30 mouse cellular contexts compared by ENCODE assay signal in genomic region chr1:156812716-156813115, GRCm38 (mm10). TPM values are rescaled to one million over a fixed set of nuclear protein-coding genes. Genes with fewer than 3 reads are reported as not detected.
A peak's percentile ranks its signal among the peaks of the same experiment; 100 is the strongest.
DNase-seq lines count a peak whose midpoint lies in the region; ATAC-seq and TF ChIP-seq lines count a peak whose summit lies in the region.
"Had no signal": no experiment of that assay in that cellular context is flagged by ENCODE, and none has a peak within 500 bp of the region (broad histone marks: within the 10 kb centered on the region; RNA-seq: fewer than 3 reads in every experiment).

No protein-coding gene starts in this region.

- no peak for TF ChIP-seq CTCF in heart, adult 2 months (IDR thresholded peaks at IDR 0.05)
- no peak for TF ChIP-seq CTCF in lung, postnatal 0 days (IDR thresholded peaks at IDR 0.05)

- no peaks in the 10 kb centered on the region for H3K27me3 ChIP-seq in heart, adult 2 months (ENCODE audit: control insufficient read depth, insufficient read depth, low read length)
- no peaks in the 10 kb centered on the region for H3K27me3 ChIP-seq in intestine, embryonic 14.5 days (replicated peaks; ENCODE audit: control insufficient read depth, insufficient read depth, low read length)
- H3K27me3 ChIP-seq in intestine, embryonic 16.5 days (replicated peaks; ENCODE audit: control insufficient read depth, insufficient read depth, low read length): no peaks in the 10 kb centered on the region
- no peaks in the 10 kb centered on the region for H3K27me3 ChIP-seq in lung, postnatal 0 days (replicated peaks; ENCODE audit: insufficient read depth, low read length)
- H3K27me3 ChIP-seq: CH12.LX; embryonic facial prominence, embryonic 15.5 days; heart, embryonic 13.5 days; hindbrain, embryonic 12.5 days; intestine, embryonic 15.5 days; Patski had no signal

- TF ChIP-seq POLR2A in heart, adult 2 months (IDR thresholded peaks at IDR 0.05; ENCODE audit: insufficient read depth, low read depth, low read length): no peak

- no peak overlapping the region for H3K9ac ChIP-seq in heart, adult 2 months (ENCODE audit: low read depth, low read length)
- H3K9ac ChIP-seq in intestine, embryonic 14.5 days (ENCODE audit: low read length): no peak overlapping the region
- H3K9ac ChIP-seq in intestine, embryonic 16.5 days (ENCODE audit: low read depth, low read length): no peak overlapping the region
- H3K9ac ChIP-seq in lung, postnatal 0 days (replicated peaks; ENCODE audit: low read depth): no peak overlapping the region
- H3K9ac ChIP-seq: embryonic facial prominence, embryonic 15.5 days; forebrain, postnatal 0 days; heart, embryonic 13.5 days; hindbrain, embryonic 12.5 days; intestine, embryonic 15.5 days had no signal

- no peaks in the 10 kb centered on the region for H3K36me3 ChIP-seq in heart, adult 2 months (ENCODE audit: control insufficient read depth, insufficient read depth, low read length)
- peaks cover 22% of the 10 kb centered on the region for H3K36me3 ChIP-seq in intestine, embryonic 14.5 days (ENCODE audit: control insufficient read depth, insufficient read depth, low read length)
- peaks cover 2% of the 10 kb centered on the region; the same call in 1 of the 2 replicates for H3K36me3 ChIP-seq in intestine, embryonic 16.5 days (ENCODE audit: control insufficient read depth, insufficient read depth, low read length)
- H3K36me3 ChIP-seq in lung, postnatal 0 days (ENCODE audit: insufficient read depth, low read length): no peaks in the 10 kb centered on the region; the same call in 1 of the 2 replicates
- H3K36me3 ChIP-seq: intestine, embryonic 15.5 days had no signal

- no peaks in the 10 kb centered on the region for H3K9me3 ChIP-seq in intestine, embryonic 14.5 days (ENCODE audit: control insufficient read depth, low read length)
- H3K9me3 ChIP-seq in intestine, embryonic 16.5 days (ENCODE audit: control insufficient read depth, low read length): no peaks in the 10 kb centered on the region
- no peaks in the 10 kb centered on the region for H3K9me3 ChIP-seq in lung, postnatal 0 days (ENCODE audit: low read length)
- H3K9me3 ChIP-seq: embryonic facial prominence, embryonic 15.5 days; G1E; heart, embryonic 10.5 days; heart, embryonic 13.5 days; hindbrain, embryonic 12.5 days; intestine, embryonic 15.5 days had no signal

- no peak overlapping the region for H3K4me2 ChIP-seq in intestine, embryonic 14.5 days (ENCODE audit: low read length)
- H3K4me2 ChIP-seq in intestine, embryonic 16.5 days (ENCODE audit: low read depth, low read length): no peak overlapping the region
- H3K4me2 ChIP-seq in lung, postnatal 0 days (replicated peaks; ENCODE audit: low read depth, low read length): no peak overlapping the region
- H3K4me2 ChIP-seq: embryonic facial prominence, embryonic 15.5 days; hindbrain, embryonic 12.5 days; intestine, embryonic 15.5 days had no signal

- no peak for TF ChIP-seq EP300 in heart, adult 2 months (IDR thresholded peaks at IDR 0.05; ENCODE audit: insufficient read depth, low read depth, low read length)
- no peak for TF ChIP-seq EP300 in lung, postnatal 0 days (IDR thresholded peaks at IDR 0.05)

- intact Hi-C loops in heart, adult 2 months (cut with DNase I): no loop called here

- no peak overlapping the region for H3K27ac ChIP-seq in heart, adult 2 months
- no peak overlapping the region for H3K27ac ChIP-seq in intestine, embryonic 14.5 days (ENCODE audit: low read depth)
- no peak overlapping the region for H3K27ac ChIP-seq in intestine, embryonic 16.5 days (ENCODE audit: low read length)
- H3K27ac ChIP-seq in lung, postnatal 0 days (ENCODE audit: low read length): no peak overlapping the region
- H3K27ac ChIP-seq: embryonic facial prominence, embryonic 15.5 days; gastrocnemius, adult 2 months; heart, embryonic 10.5 days; heart, embryonic 13.5 days; hindbrain, embryonic 12.5 days; intestine, embryonic 15.5 days had no signal

- DNase-seq in heart, adult 11 months: peak; percentile 75
- no peak for DNase-seq in heart, adult 2 months
- DNase-seq in intestine, embryonic 14.5 days (ENCODE audit: low spot score): peak; percentile 48
- DNase-seq in lung, postnatal 0 days (ENCODE audit: low spot score): peak; percentile 31
- DNase-seq in lung, postnatal 25 days (ENCODE audit: low spot score): no peak
- peak; percentile 29 for DNase-seq in lung, postnatal 14 days
- DNase-seq in cerebellum, adult 18-20 months: no peak
- DNase-seq: adrenal gland, postnatal 10 days; adrenal gland, postnatal 36 days; B cell, adult 2 months; cerebellum, adult 2 months; cerebellum, adult 9-11 months; cerebellum, postnatal 25 days; forebrain, postnatal 0 days; gastrocnemius, adult 2 months; gastrocnemius, postnatal 14 days; heart, adult 18-20 months; heart, postnatal 14 days; heart, postnatal 4 days had no signal

- ATAC-seq in intestine, embryonic 14.5 days (replicated peaks; ENCODE audit: low FRiP score, low TSS enrichment, low read depth): no peak
- no peak for ATAC-seq in intestine, embryonic 16.5 days
- no peak for ATAC-seq in lung, postnatal 0 days
- ATAC-seq: forebrain, embryonic 14.5 days; forebrain, postnatal 0 days; Patski had no signal

- WGBS in heart, adult 2 months: 73% methylated on average over 8 of the region's 8 CpGs
- WGBS in intestine, embryonic 14.5 days: 41% methylated on average over 8 of the region's 8 CpGs
- 53% methylated on average over 8 of the region's 8 CpGs for WGBS in intestine, embryonic 16.5 days
- WGBS in lung, postnatal 0 days: 38% methylated on average over 8 of the region's 8 CpGs

- no peaks in the 10 kb centered on the region for H3K79me2 ChIP-seq in heart, adult 2 months (replicated peaks; ENCODE audit: control insufficient read depth, insufficient read depth, low read length)

- no peak overlapping the region for H3K4me3 ChIP-seq in heart, adult 2 months
- H3K4me3 ChIP-seq in intestine, embryonic 14.5 days (ENCODE audit: low read depth, low read length): no peak overlapping the region
- no peak overlapping the region for H3K4me3 ChIP-seq in intestine, embryonic 16.5 days (ENCODE audit: low read length)
- H3K4me3 ChIP-seq in lung, postnatal 0 days (ENCODE audit: low read depth, low read length): no peak overlapping the region
- H3K4me3 ChIP-seq: embryonic facial prominence, embryonic 15.5 days; gastrocnemius, adult 2 months; heart, embryonic 10.5 days; heart, embryonic 13.5 days; hindbrain, embryonic 12.5 days; intestine, embryonic 15.5 days had no signal

- no peaks in the 10 kb centered on the region for H3K4me1 ChIP-seq in heart, adult 2 months (ENCODE audit: control insufficient read depth, insufficient read depth, low read length)
- no peaks in the 10 kb centered on the region; the same call in 1 of the 2 replicates for H3K4me1 ChIP-seq in intestine, embryonic 14.5 days (replicated peaks; ENCODE audit: control insufficient read depth, insufficient read depth, low read length)
- H3K4me1 ChIP-seq in intestine, embryonic 16.5 days (ENCODE audit: control insufficient read depth, insufficient read depth, low read length): 0 out of 2 replicates have a peak, but pooled peaks cover 3% of the 10 kb centered on the region
- H3K4me1 ChIP-seq in lung, postnatal 0 days (ENCODE audit: insufficient read depth, low read depth, low read length): no peaks in the 10 kb centered on the region
- H3K4me1 ChIP-seq: embryonic facial prominence, embryonic 15.5 days had no signal

RNA-seq across cellular contexts. Expression of gene Angptl1, which starts 25.6 kb away (rescaled TPM):
- total RNA-seq in heart, adult 2 months (2021): 1 to 10 TPM; 2.2 to 3.6 TPM
- 1.2 and 1.8 TPM in 2 replicates for polyA plus RNA-seq in heart, adult 2 months (2012; rRNA removed)
- 38.7 and 45.9 TPM in 2 replicates for polyA plus RNA-seq in intestine, embryonic 14.5 days (2014; fragmentation: Nextera tagmentation; extraction: Ambion mirVana)
- 29.4 and 29.8 TPM in 2 replicates for polyA plus RNA-seq in intestine, embryonic 16.5 days (2015; fragmentation: Nextera tagmentation; extraction: Ambion mirVana)
- polyA plus RNA-seq in lung, postnatal 0 days (2015; fragmentation: Nextera tagmentation; extraction: Ambion mirVana): 0.68 and 0.85 TPM in 2 replicates
- total RNA-seq: common myeloid progenitor, adult 5-6 weeks had no signal
- polyA plus RNA-seq: G1E had no signal

Comparison
In these comparisons a context has a peak if more than half of its experiments do, and no peak if none do; other contexts are left out.
1. DNase-seq: peak in heart, adult 11 months (single experiment), intestine, embryonic 14.5 days (single experiment), lung, postnatal 0 days (single experiment) and lung, postnatal 14 days (single experiment); none in heart, adult 2 months (0 of 2), lung, postnatal 25 days (single experiment) and cerebellum, adult 18-20 months (0 of 2).
2. RNA of gene Angptl1, which starts 25.6 kb away (polyA plus RNA-seq): 38.7 to 45.9 TPM in intestine, embryonic 14.5 days and 29.4 to 29.8 TPM in intestine, embryonic 16.5 days; 1.2 to 1.8 TPM in heart, adult 2 months and 0.68 to 0.85 TPM in lung, postnatal 0 days; every median in the first group is over 10 times any median in the second.